8 mouse cellular contexts compared by ENCODE assay signal in the genomic region with DNA sequence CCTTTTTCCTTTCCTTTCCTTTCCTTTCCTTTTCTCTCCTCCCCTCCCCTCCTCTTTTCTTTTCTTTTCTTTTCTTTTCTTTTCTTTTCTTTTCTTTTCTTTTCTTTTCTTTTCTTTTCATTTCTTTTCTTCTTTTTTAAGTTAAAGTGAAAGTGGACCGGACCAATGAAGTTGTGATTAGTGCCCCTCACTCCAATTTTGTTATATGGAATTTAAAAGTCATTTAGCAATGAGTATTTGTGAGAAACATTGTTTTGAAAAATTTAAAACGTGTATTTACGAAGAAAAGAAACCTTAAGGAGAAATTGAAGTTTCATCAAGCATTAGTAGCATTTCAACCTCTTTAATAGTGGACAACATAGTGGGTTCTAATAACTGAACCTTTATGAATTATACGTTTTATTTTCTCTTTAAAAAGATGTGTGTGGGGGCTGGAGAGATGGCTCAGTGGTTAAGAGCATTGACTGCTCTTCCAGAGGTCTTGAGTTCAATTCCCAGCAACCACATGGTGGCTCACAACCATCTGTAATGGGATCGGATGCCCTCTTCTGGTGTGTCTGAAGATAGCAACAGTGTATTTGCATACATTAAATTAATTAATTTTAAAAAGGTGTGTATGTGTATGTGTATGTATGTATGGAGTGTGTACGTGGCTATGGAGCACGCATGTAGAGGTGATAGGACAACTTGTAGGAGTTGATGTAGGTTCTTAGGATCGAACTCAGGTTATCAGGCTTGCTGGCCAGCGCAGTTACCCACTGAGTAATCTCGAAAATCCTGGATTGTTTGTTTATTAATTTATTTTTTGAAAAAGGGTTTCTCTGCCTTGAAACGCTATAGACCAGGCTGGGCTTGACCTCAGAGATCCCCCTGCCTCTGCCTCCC. TPM values are rescaled to one million over a fixed set of nuclear protein-coding genes. Genes with fewer than 3 reads are reported as not detected.
DNase-seq lines count a peak whose midpoint lies in the region; ATAC-seq and TF ChIP-seq lines count a peak whose summit lies in the region.

No protein-coding gene starts in this region.

- no peaks in the 10 kb centered on the region for H3K36me3 ChIP-seq in heart, embryonic 11.5 days (ENCODE audit: control insufficient read depth, insufficient read depth, low read length)
- H3K36me3 ChIP-seq in ES-E14 (ENCODE audit: control insufficient read depth, insufficient read depth, low read length, poor library complexity, severe bottlenecking) (peaks cover 2% of the 10 kb centered on the region; the same call in 1 of the 2 replicates), macrophage (ENCODE audit: inconsistent target) (no peaks in the 10 kb centered on the region)
- no peaks in the 10 kb centered on the region for H3K36me3 ChIP-seq in heart, embryonic 16.5 days (ENCODE audit: control insufficient read depth, insufficient read depth)

- peak overlapping the region; percentile 95 for H3K4me3 ChIP-seq in heart, embryonic 11.5 days (ENCODE audit: low read depth, low read length)
- peak overlapping the region; percentile 87 to 91 for H3K4me3 ChIP-seq in ES-E14 (ENCODE audit: insufficient read depth in 1 of 2, low read depth in 1 of 2, low read length in 2 of 2, poor library complexity in 1 of 2, severe bottlenecking in 1 of 2)
- H3K4me3 ChIP-seq in heart, embryonic 16.5 days (ENCODE audit: low read length): peak overlapping the region; percentile 100
- peak overlapping the region; percentile 84 for H3K4me3 ChIP-seq in macrophage (ENCODE audit: inconsistent target)

- no peak for DNase-seq in heart, postnatal 36 days
- DNase-seq in ES-E14 (ENCODE audit: low read depth, low spot score): no peak
- no peak for DNase-seq in ovary, postnatal 10 days (ENCODE audit: low spot score)
- no peak for DNase-seq in right cerebral cortex, postnatal 36 days (ENCODE audit: low spot score in 2 of 2)

- H3K9ac ChIP-seq in heart, embryonic 11.5 days (ENCODE audit: low read depth, low read length): no peak overlapping the region
- H3K9ac ChIP-seq in ES-E14 (ENCODE audit: insufficient read depth, low read depth, low read length, poor library complexity, severe bottlenecking): peak overlapping the region; percentile 66; the same call in 1 of the 2 replicates
- peak overlapping the region; percentile 99 for H3K9ac ChIP-seq in heart, embryonic 16.5 days (ENCODE audit: low read length)

- H3K27me3 ChIP-seq in heart, embryonic 11.5 days (ENCODE audit: control insufficient read depth, insufficient read depth, low read length): no peaks in the 10 kb centered on the region
- no peaks in the 10 kb centered on the region for H3K27me3 ChIP-seq in heart, embryonic 16.5 days (ENCODE audit: control insufficient read depth, insufficient read depth, low read length)

- no peaks in the 10 kb centered on the region; the same call in 1 of the 2 replicates for H3K4me1 ChIP-seq in heart, embryonic 11.5 days (ENCODE audit: control insufficient read depth, insufficient read depth, low read length)
- H3K4me1 ChIP-seq in ES-E14 (ENCODE audit: control insufficient read depth in 2 of 2, insufficient read depth in 2 of 2, low read length in 2 of 2, poor library complexity in 1 of 2): peaks cover 3 to 8% of the 10 kb centered on the region in 2 experiments; a peak in 2 of 4 replicates
- peaks cover 18% of the 10 kb centered on the region for H3K4me1 ChIP-seq in heart, embryonic 16.5 days (ENCODE audit: control insufficient read depth, insufficient read depth, low read length)

- no peaks in the 10 kb centered on the region for H3K9me3 ChIP-seq in heart, embryonic 11.5 days (replicated peaks; ENCODE audit: control insufficient read depth, low read length)
- H3K9me3 ChIP-seq in ES-E14 (ENCODE audit: control insufficient read depth, insufficient read depth, low read depth, low read length): no peaks in the 10 kb centered on the region
- no peaks in the 10 kb centered on the region for H3K9me3 ChIP-seq in heart, embryonic 16.5 days (replicated peaks; ENCODE audit: control insufficient read depth, low read length)

- in situ Hi-C loops in ES-E14 (cut with MboI; ENCODE audit: low sequenced_read_pairs in 2 of 2, unreplicated experiment in 2 of 2): no loop called here

- no peak for ATAC-seq in heart, embryonic 11.5 days (replicated peaks; ENCODE audit: insufficient number of reproducible peaks, low FRiP score, low TSS enrichment)
- ATAC-seq in heart, embryonic 16.5 days (replicated peaks; ENCODE audit: extremely low read depth, insufficient read depth, low FRiP score): no peak
- ATAC-seq in granulocyte monocyte progenitor cell, adult 5-6 weeks (replicated peaks; ENCODE audit: poor library complexity, severe bottlenecking): no peak

- 59% methylated on average over 11 of the region's 11 CpGs for WGBS in heart, embryonic 11.5 days (ENCODE audit: insufficient replicate concordance)
- 60% methylated on average over 11 of the region's 11 CpGs for WGBS in heart, embryonic 16.5 days
- 58% methylated on average over 11 of the region's 11 CpGs for WGBS in macrophage (ENCODE audit: missing documents)

- peak overlapping the region; percentile 68 for H3K4me2 ChIP-seq in heart, embryonic 11.5 days
- H3K4me2 ChIP-seq in heart, embryonic 16.5 days (ENCODE audit: low read depth, low read length): peak overlapping the region; percentile 65

- H3K79me2 ChIP-seq in macrophage (ENCODE audit: inconsistent target): peaks cover 77% of the 10 kb centered on the region

- intact Hi-C loops in heart, postnatal 36 days (cut with DNase I): loop anchor here (2.0 to 10.0 kb wide), 5 partner anchors 63 to 1487 kb away; partner anchors contain the start of genes Atad2b, Dtnb, Kif3c and Rab10

- H3K27ac ChIP-seq in heart, embryonic 11.5 days (ENCODE audit: low read depth, low read length): peak overlapping the region; percentile 99; the same call in 1 of the 2 replicates
- no peak overlapping the region for H3K27ac ChIP-seq in ES-E14 (ENCODE audit: insufficient read depth, low read depth, low read length, poor library complexity, severe bottlenecking)
- peak overlapping the region; percentile 99 for H3K27ac ChIP-seq in heart, embryonic 16.5 days (ENCODE audit: low read length)
- peak overlapping the region; percentile 93 for H3K27ac ChIP-seq in macrophage

TF ChIP-seq in ES-E14, 5 proteins besides CTCF, POLR2A, EP300 and RAD21:
- TF ChIP-seq ZNF384 (IDR thresholded peaks at IDR 0.05; ENCODE audit: low read depth, low read length): no peak
- TF ChIP-seq HCFC1 (IDR thresholded peaks at IDR 0.05; ENCODE audit: borderline replicate concordance, insufficient read depth, low read length): no peak
- TF ChIP-seq CHD2 (IDR thresholded peaks at IDR 0.05; ENCODE audit: low read depth, low read length): no peak
- no peak for TF ChIP-seq MAFK (IDR thresholded peaks at IDR 0.05; ENCODE audit: insufficient read depth, low read depth, low read length)
- no peak for TF ChIP-seq ZC3H11A (IDR thresholded peaks at IDR 0.05; ENCODE audit: borderline replicate concordance, low read depth, low read length)

RNA-seq across cellular contexts. Expression of gene Asxl2, which starts 1.5 kb away (rescaled TPM):
- 19.4 and 21.3 TPM in 2 replicates for polyA plus RNA-seq in heart, embryonic 11.5 days (2014; fragmentation: Nextera tagmentation; extraction: Ambion mirVana)
- total RNA-seq in heart, postnatal 36 days (2021): 10 to 100 TPM; 24.0 to 28.1 TPM
- total RNA-seq in ES-E14 (2012; rRNA removed): 44.4 and 54.8 TPM in 2 replicates
- polyA plus RNA-seq in heart, embryonic 16.5 days (2015; fragmentation: Nextera tagmentation; extraction: Ambion mirVana): 15.6 and 16.3 TPM in 2 replicates
- 100 to 1,000 TPM in 24 of 26 experiments, 10 to 100 TPM in 2; 91.5 to 291 (median 245) TPM for total RNA-seq in macrophage (2018; cell fraction: chromatin; rRNA removed)
- 10 to 100 TPM; 16.3 to 48.2 (median 39.4) TPM for total RNA-seq in macrophage (2018; cell fraction: cytosol; rRNA removed)
- total RNA-seq in macrophage (2018; cell fraction: nucleus; rRNA removed): 100 to 1,000 TPM in 17 of 26 experiments, 10 to 100 TPM in 9; 66.2 to 231 (median 132) TPM
- 15.3 to 18.7 TPM (median 18.4 TPM) in 3 replicates for polyA plus RNA-seq in macrophage (2018)
- 44.4 and 53.1 TPM in 2 replicates for total RNA-seq in granulocyte monocyte progenitor cell, adult 5-6 weeks (2014; fragmentation: Nextera tagmentation)
- total RNA-seq in granulocyte monocyte progenitor cell, adult 5-6 weeks (2017): 26.9 and 30.2 TPM in 2 replicates
